Mouse (Mus musculus): Measurements from ENCODE around the gene Mettl13.

- TF ChIP-seq POLR2A (IDR thresholded peaks at IDR 0.05; ENCODE audit: low read depth, low read length) (no peak), CTCF (IDR thresholded peaks at IDR 0.05; ENCODE audit: borderline replicate concordance, insufficient read depth, low read length) (no peak)
These were observed 38.4 kb downstream of the Mettl13 start for GRCm38 (mm10) chr1:162510013-162510356.

Measured in embryonic fibroblast, embryonic 13.5 days (primary cell).